Mouse (Mus musculus): ENCODE data around the gene Fhod1.

GRCm38 (mm10) chr8:105303396-105303795 is 44.4 kb downstream of the Fhod1 start:
- TF ChIP-seq CTCF (IDR thresholded peaks at IDR 0.05; ENCODE audit: insufficient read depth, low read length) (no peak), POLR2A (IDR thresholded peaks at IDR 0.05; ENCODE audit: borderline replicate concordance, extremely low read depth, low read depth, low read length) (no peak)

Data from lung, adult 2 months (tissue).